Mouse (Mus musculus) hindbrain, embryonic 11.5 days (tissue): ENCODE data around the gene Prkaa1. TPM values are rescaled to one million over a fixed set of nuclear protein-coding genes. Genes with fewer than 3 reads are reported as not detected.
"Not testable (repeated sequence)": the region's sequence is repeated elsewhere in the genome, so short reads cannot be mapped to it uniquely, and the experiment has no call there.

Experiments
- ATAC-seq: fragments of 200-750 bp; cut with Nextera tagmentation; 2 replicates; pipeline ENCODE4 v1.8.0; 2017; ENCODE audit warnings: mild to moderate bottlenecking, moderate TSS enrichment, moderate library complexity; ENCODE audit not compliant: low FRiP score
- DNase-seq: peaks from one replicate; pipeline ENCODE4 v3.0.0-alpha.2; 2015; ENCODE audit warnings: low spot score
- H3K27ac ChIP-seq: fragments of 300-500 bp; sonication (generic); 2 replicates; pipeline ENCODE4 v1.5.1; 2014; ENCODE audit warnings: mild to moderate bottlenecking, low read depth, low read length
- H3K27me3 ChIP-seq: fragments of 300-500 bp; sonication (generic); 2 replicates; pipeline ENCODE4 v1.6.1; 2014; ENCODE audit warnings: mild to moderate bottlenecking, low read length, moderate library complexity, mixed read lengths; ENCODE audit not compliant: control insufficient read depth, insufficient read depth
- H3K36me3 ChIP-seq: fragments of 300-500 bp; sonication (generic); 2 replicates; pipeline ENCODE4 v1.6.1; 2014; ENCODE audit warnings: mild to moderate bottlenecking, low read length, moderate library complexity, mixed read lengths; ENCODE audit not compliant: control insufficient read depth, insufficient read depth
- H3K4me1 ChIP-seq: fragments of 300-500 bp; sonication (generic); replicated peaks from 2 replicates; pipeline ENCODE4 v1.6.1; 2014; ENCODE audit warnings: low read length, mixed read lengths; ENCODE audit not compliant: control insufficient read depth, insufficient read depth
- H3K4me2 ChIP-seq: fragments of 300-500 bp; sonication (generic); replicated peaks from 2 replicates; pipeline ENCODE4 v1.6.1; 2014; ENCODE audit warnings: mild to moderate bottlenecking, low read depth, low read length
- H3K4me3 ChIP-seq: fragments of 300-500 bp; sonication (generic); 2 replicates; pipeline ENCODE4 v1.5.1; 2014; ENCODE audit warnings: low read depth, low read length
- H3K9ac ChIP-seq: fragments of 300-500 bp; sonication (generic); 2 replicates; pipeline ENCODE4 v1.6.1; 2014; ENCODE audit warnings: low read depth, low read length
- H3K9me3 ChIP-seq: fragments of 300-500 bp; sonication (generic); 2 replicates; pipeline ENCODE4 v1.6.1; 2016; ENCODE audit warnings: low read length; ENCODE audit not compliant: control insufficient read depth
- WGBS: fragments of 180-500 bp; shearing (Covaris S2); extraction: QIAGEN DNeasy Blood & Tissue Kit; methylation state at CpG from one replicate; pipeline ENCODE4 v1.1.7; 2014; 5-methylcytosine and 5-hydroxymethylcytosine counted together
- polyA plus RNA-seq: library from polyadenylated mRNA; unstranded; fragments of >200 nt; fragmentation: Nextera tagmentation; extraction: Ambion mirVana; gene quantifications from 2 replicates; pipeline ENCODE4 v1.2.1, GENCODE M21; 2014

Gene Prkaa1
- polyA plus RNA-seq, 1 experiment from 2014 or later, result 20.6 TPM

- 73% methylated on average over 4 of the region's 4 CpGs for WGBS
- ATAC-seq (no peak), DNase-seq (no peak)
- Histone ChIP-seq H3K9me3 (no peaks in the 10 kb centered on the region), H3K27ac (no peak overlapping the region), H3K4me2 (no peak overlapping the region), H3K4me3 (no peak overlapping the region), H3K4me1 (no peaks in the 10 kb centered on the region), H3K9ac (no peak overlapping the region), H3K36me3 (peaks cover 6% of the 10 kb centered on the region; the same call in 1 of the 2 replicates), H3K27me3 (no peaks in the 10 kb centered on the region)
Measured at GRCm38 (mm10) chr15:5126456-5126855, 17.2 kb upstream of the Prkaa1 start.

- WGBS, result 83% methylated on average over 2 of the region's 2 CpGs
- Histone ChIP-seq H3K4me3 (no peak overlapping the region), H3K4me2 (no peak overlapping the region), H3K27me3 (no peaks in the 10 kb centered on the region), H3K27ac (no peak overlapping the region), H3K9me3 (no peaks in the 10 kb centered on the region), H3K9ac (no peak overlapping the region), H3K36me3 (peaks cover 6% of the 10 kb centered on the region; the same call in 1 of the 2 replicates), H3K4me1 (no peaks in the 10 kb centered on the region)
- no peak for DNase-seq
- ATAC-seq, result no peak
Measured at GRCm38 (mm10) chr15:5127487-5127886, 16.2 kb upstream of the Prkaa1 start.

- WGBS, result 79% methylated on average over 5 of the region's 5 CpGs
- no peak overlapping the region for H3K27ac ChIP-seq
- no peak overlapping the region for H3K9ac ChIP-seq
- peaks cover 6% of the 10 kb centered on the region; the same call in 1 of the 2 replicates for H3K36me3 ChIP-seq
- ATAC-seq, result no peak
- DNase-seq, result no peak
- H3K27me3 ChIP-seq, result no peaks in the 10 kb centered on the region
- no peaks in the 10 kb centered on the region for H3K9me3 ChIP-seq
- no peaks in the 10 kb centered on the region for H3K4me1 ChIP-seq
- H3K4me3 ChIP-seq, result no peak overlapping the region
- H3K4me2 ChIP-seq, result no peak overlapping the region
Measured at GRCm38 (mm10) chr15:5128176-5128940, 15.3 kb upstream of the Prkaa1 start.

- Histone ChIP-seq H3K9ac (no peak overlapping the region), H3K36me3 (peaks cover 4% of the 10 kb centered on the region; the same call in 1 of the 2 replicates), H3K4me1 (no peaks in the 10 kb centered on the region), H3K27ac (no peak overlapping the region), H3K9me3 (no peaks in the 10 kb centered on the region), H3K27me3 (no peaks in the 10 kb centered on the region), H3K4me3 (no peak overlapping the region), H3K4me2 (no peak overlapping the region)
- whole genome bisulfite sequencing, result 95% methylated on average over 12 of the region's 12 CpGs
- ATAC-seq, result no peak
- DNase-seq, result no peak
Measured at GRCm38 (mm10) chr15:5129111-5129805, 14.4 kb upstream of the Prkaa1 start.

- H3K4me2 ChIP-seq, H3K36me3 ChIP-seq, H3K27ac ChIP-seq, DNase-seq, H3K9ac ChIP-seq, ATAC-seq, H3K4me1 ChIP-seq, H3K9me3 ChIP-seq, H3K27me3 ChIP-seq, H3K4me3 ChIP-seq: not testable (repeated sequence)
- WGBS, result 95% methylated on average over 14 of the region's 14 CpGs
Measured at GRCm38 (mm10) chr15:5130887-5131668, 12.6 kb upstream of the Prkaa1 start.

- H3K36me3 ChIP-seq, result no peaks in the 10 kb centered on the region
- no peak overlapping the region for H3K4me3 ChIP-seq
- H3K4me1 ChIP-seq, result no peaks in the 10 kb centered on the region
- DNase-seq (no peak), ATAC-seq (no peak)
- H3K4me2 ChIP-seq, result no peak overlapping the region
- H3K9ac ChIP-seq, result no peak overlapping the region
- H3K27ac ChIP-seq, result no peak overlapping the region
- no peaks in the 10 kb centered on the region for H3K27me3 ChIP-seq
- WGBS, result 65% methylated on average over 3 of the region's 3 CpGs
- no peaks in the 10 kb centered on the region for H3K9me3 ChIP-seq
Measured at GRCm38 (mm10) chr15:5133301-5133700, 10.4 kb upstream of the Prkaa1 start.

GRCm38 (mm10) chr15:5134179-5134578, 9.5 kb upstream of the Prkaa1 start:
- no peak for DNase-seq
- H3K27ac ChIP-seq, result no peak overlapping the region
- H3K27me3 ChIP-seq, result no peaks in the 10 kb centered on the region
- H3K4me2 ChIP-seq, result no peak overlapping the region
- no peak for ATAC-seq
- WGBS, result 63% methylated on average over 3 of the region's 3 CpGs
- H3K4me1 ChIP-seq, result no peaks in the 10 kb centered on the region
- no peaks in the 10 kb centered on the region for H3K36me3 ChIP-seq
- no peak overlapping the region for H3K9ac ChIP-seq
- H3K9me3 ChIP-seq, result no peaks in the 10 kb centered on the region
- H3K4me3 ChIP-seq, result no peak overlapping the region

GRCm38 (mm10) chr15:5134945-5135483, 8.6 kb upstream of the Prkaa1 start:
- H3K4me3 ChIP-seq, result no peak overlapping the region
- WGBS, result 81% methylated on average over 8 of the region's 8 CpGs
- H3K27ac ChIP-seq, result no peak overlapping the region
- no peaks in the 10 kb centered on the region for H3K4me1 ChIP-seq
- DNase-seq, result no peak
- ATAC-seq, result no peak
- no peak overlapping the region for H3K4me2 ChIP-seq
- H3K9ac ChIP-seq, result no peak overlapping the region
- no peaks in the 10 kb centered on the region for H3K36me3 ChIP-seq
- no peaks in the 10 kb centered on the region for H3K27me3 ChIP-seq
- no peaks in the 10 kb centered on the region for H3K9me3 ChIP-seq
